Mouse (Mus musculus): ENCODE measurements at regions not wholly inside any gene's neighbourhood (a gene's known extent, or its start where the extent isn't known, plus 50 kb on each side); places are given as distances from the start of the nearest gene placed in this dataset.

- Histone ChIP-seq H3K27ac (ENCODE audit: insufficient read depth, low read length) (no peak overlapping the region), H3K4me1 (ENCODE audit: control insufficient read depth, insufficient read depth, low read length) (peaks cover 2% of the 10 kb centered on the region), H3K36me3 (ENCODE audit: control insufficient read depth, insufficient read depth, low read length, poor library complexity, severe bottlenecking) (no peaks in the 10 kb centered on the region), H3K4me3 (ENCODE audit: low read depth, low read length) (no peak overlapping the region), H3K9me3 (replicated peaks; ENCODE audit: control insufficient read depth, insufficient read depth, low read length, poor library complexity, severe bottlenecking) (no peaks in the 10 kb centered on the region; the same call in 1 of the 2 replicates), H3K9ac (ENCODE audit: low read depth, poor library complexity, severe bottlenecking) (no peak overlapping the region), H3K27me3 (ENCODE audit: control insufficient read depth, insufficient read depth, low read length, poor library complexity, severe bottlenecking) (no peaks in the 10 kb centered on the region)
- TF ChIP-seq POLR2A (IDR thresholded peaks at IDR 0.05; ENCODE audit: insufficient read depth, low read length) = no peak
- no peak for TF ChIP-seq CTCF (IDR thresholded peaks at IDR 0.05; ENCODE audit: low read depth, low read length)
- no peak for TF ChIP-seq EP300 (IDR thresholded peaks at IDR 0.05; ENCODE audit: insufficient read depth, low read depth, low read length)
Measured at GRCm38 (mm10) chr1:75656592-75656991, 110.5 kb downstream of the Slc4a3 start.

DNA sequence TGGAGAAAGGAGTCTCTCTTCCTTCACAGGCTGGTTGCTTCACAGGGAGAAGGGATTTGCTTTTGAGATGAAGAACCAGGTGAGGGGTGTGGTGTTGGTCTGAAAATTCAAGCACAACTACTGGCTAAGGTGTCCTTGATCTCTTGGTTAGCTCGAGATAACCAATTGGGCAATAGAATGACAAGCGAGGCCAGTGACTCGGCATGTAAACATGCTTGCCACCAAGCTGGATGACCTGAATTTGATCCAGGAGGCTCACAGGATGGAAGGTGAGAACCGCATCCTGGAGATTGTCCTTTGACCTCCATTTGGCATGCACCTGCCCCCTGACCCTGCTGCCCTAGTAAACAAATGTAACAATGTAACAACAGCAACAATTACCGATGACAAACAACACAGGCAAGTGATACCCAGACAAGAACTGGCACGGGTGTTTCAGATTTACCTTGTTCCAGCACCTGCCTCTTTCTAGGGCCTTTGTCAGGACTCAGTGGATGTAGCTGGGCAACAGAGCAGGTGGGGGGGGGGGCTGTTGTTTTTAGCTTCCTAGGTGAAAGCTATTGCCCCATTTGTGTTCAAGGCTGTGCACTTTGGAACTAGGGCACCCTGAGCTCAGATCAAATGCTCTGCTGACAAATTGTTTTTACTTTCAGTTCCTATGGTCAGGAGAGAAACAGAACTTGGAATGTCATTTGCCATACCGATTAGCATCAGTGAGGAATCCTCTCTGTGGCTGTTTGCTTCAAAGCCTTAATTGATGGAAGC lies 114.5 kb downstream of the Slc4a3 start:
- Histone ChIP-seq H3K36me3 (ENCODE audit: control insufficient read depth, insufficient read depth, low read length, poor library complexity, severe bottlenecking) (no peaks in the 10 kb centered on the region), H3K4me3 (ENCODE audit: low read depth, low read length) (no peak overlapping the region), H3K27me3 (ENCODE audit: control insufficient read depth, insufficient read depth, low read length, poor library complexity, severe bottlenecking) (no peaks in the 10 kb centered on the region), H3K9me3 (replicated peaks; ENCODE audit: control insufficient read depth, insufficient read depth, low read length, poor library complexity, severe bottlenecking) (no peaks in the 10 kb centered on the region; the same call in 1 of the 2 replicates), H3K9ac (ENCODE audit: low read depth, poor library complexity, severe bottlenecking) (no peak overlapping the region), H3K27ac (ENCODE audit: insufficient read depth, low read length) (no peak overlapping the region), H3K4me1 (ENCODE audit: control insufficient read depth, insufficient read depth, low read length) (peaks cover 6% of the 10 kb centered on the region)
- no peak for TF ChIP-seq EP300 (IDR thresholded peaks at IDR 0.05; ENCODE audit: insufficient read depth, low read depth, low read length)
- TF ChIP-seq POLR2A (IDR thresholded peaks at IDR 0.05; ENCODE audit: insufficient read depth, low read length) = no peak
- no peak for TF ChIP-seq CTCF (IDR thresholded peaks at IDR 0.05; ENCODE audit: low read depth, low read length)

DNA sequence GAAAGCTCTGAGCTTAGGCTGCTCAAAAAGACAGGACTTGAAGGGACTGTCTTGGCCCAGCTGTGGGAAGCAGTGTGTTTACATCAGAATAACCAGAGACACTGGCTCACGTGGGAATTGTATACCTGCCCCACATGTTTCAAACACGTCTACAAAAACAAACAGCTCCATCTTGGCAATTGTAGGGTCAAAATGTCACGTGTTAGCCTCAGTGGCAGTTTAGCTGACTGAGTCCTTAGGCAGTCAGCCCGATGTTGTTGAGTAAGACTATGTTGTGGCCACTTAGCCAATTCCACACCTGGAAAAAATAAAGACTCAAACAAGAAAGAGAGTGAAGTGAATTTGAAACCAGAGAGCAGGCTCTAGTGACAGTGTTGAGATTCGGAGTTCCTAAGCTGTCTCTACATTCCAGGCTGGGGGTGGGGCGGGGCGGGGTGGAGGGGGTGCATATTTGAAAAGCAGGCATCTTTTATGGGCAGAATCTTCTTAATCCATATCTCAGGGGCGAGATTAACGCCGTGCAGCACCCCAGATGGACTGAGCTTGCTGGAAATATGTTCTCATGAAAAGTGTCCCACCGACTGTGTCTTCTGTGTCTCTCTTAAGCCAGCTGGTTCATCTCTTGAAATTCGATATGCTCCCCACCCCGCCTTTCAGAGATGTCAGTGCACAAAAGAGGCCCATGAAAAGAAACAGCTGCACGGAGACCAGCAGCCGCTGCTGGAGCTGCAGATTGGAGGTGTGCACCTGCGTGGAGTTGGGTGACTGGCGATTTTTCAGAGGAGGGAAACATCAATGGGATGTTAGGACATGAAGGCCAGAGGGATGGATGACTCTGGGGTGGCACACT lies 116.3 kb downstream of the Slc4a3 start:
- no peak for TF ChIP-seq CTCF (IDR thresholded peaks at IDR 0.05; ENCODE audit: low read depth, low read length)
- no peak for TF ChIP-seq POLR2A (IDR thresholded peaks at IDR 0.05; ENCODE audit: insufficient read depth, low read length)
- peak; percentile 73; the same call in 1 of the 2 replicates for TF ChIP-seq EP300 (IDR thresholded peaks at IDR 0.05; ENCODE audit: insufficient read depth, low read depth, low read length)
- H3K4me3 ChIP-seq (ENCODE audit: low read depth, low read length) = no peak overlapping the region
- H3K27ac ChIP-seq (ENCODE audit: insufficient read depth, low read length) = peak overlapping the region; percentile 65; the same call in 1 of the 2 replicates
- peaks cover 9% of the 10 kb centered on the region for H3K9me3 ChIP-seq (replicated peaks; ENCODE audit: control insufficient read depth, insufficient read depth, low read length, poor library complexity, severe bottlenecking)
- no peak overlapping the region for H3K9ac ChIP-seq (ENCODE audit: low read depth, poor library complexity, severe bottlenecking)
- no peaks in the 10 kb centered on the region for H3K36me3 ChIP-seq (ENCODE audit: control insufficient read depth, insufficient read depth, low read length, poor library complexity, severe bottlenecking)
- no peaks in the 10 kb centered on the region for H3K27me3 ChIP-seq (ENCODE audit: control insufficient read depth, insufficient read depth, low read length, poor library complexity, severe bottlenecking)
- H3K4me1 ChIP-seq (ENCODE audit: control insufficient read depth, insufficient read depth, low read length) = peaks cover 6% of the 10 kb centered on the region

- no peak overlapping the region for H3K4me3 ChIP-seq (ENCODE audit: low read depth, low read length)
- H3K27ac ChIP-seq (ENCODE audit: insufficient read depth, low read length) = 0 out of 2 replicates have a peak overlapping the region, but pooled peaks have one; percentile 3
- TF ChIP-seq POLR2A (IDR thresholded peaks at IDR 0.05; ENCODE audit: insufficient read depth, low read length) (no peak), CTCF (IDR thresholded peaks at IDR 0.05; ENCODE audit: low read depth, low read length) (no peak), EP300 (IDR thresholded peaks at IDR 0.05; ENCODE audit: insufficient read depth, low read depth, low read length) (no peak)
- H3K27me3 ChIP-seq (ENCODE audit: control insufficient read depth, insufficient read depth, low read length, poor library complexity, severe bottlenecking) = no peaks in the 10 kb centered on the region
- H3K9me3 ChIP-seq (replicated peaks; ENCODE audit: control insufficient read depth, insufficient read depth, low read length, poor library complexity, severe bottlenecking) = peaks cover 9% of the 10 kb centered on the region
- H3K9ac ChIP-seq (ENCODE audit: low read depth, poor library complexity, severe bottlenecking) = no peak overlapping the region
- no peaks in the 10 kb centered on the region for H3K36me3 ChIP-seq (ENCODE audit: control insufficient read depth, insufficient read depth, low read length, poor library complexity, severe bottlenecking)
- H3K4me1 ChIP-seq (ENCODE audit: control insufficient read depth, insufficient read depth, low read length) = peaks cover 7% of the 10 kb centered on the region
Measured at GRCm38 (mm10) chr1:75667736-75668269, 121.7 kb downstream of the Slc4a3 start.

- H3K27me3 ChIP-seq (ENCODE audit: control insufficient read depth, insufficient read depth, low read length, poor library complexity, severe bottlenecking) = no peaks in the 10 kb centered on the region
Measured at GRCm38 (mm10) chr1:75676295-75676694, 130.2 kb downstream of the Slc4a3 start.

More at GRCm38 (mm10) chr1:75676295-75676694, 130.2 kb downstream of the Slc4a3 start:
- no peak overlapping the region for H3K4me3 ChIP-seq (ENCODE audit: low read depth, low read length)
- H3K9me3 ChIP-seq (replicated peaks; ENCODE audit: control insufficient read depth, insufficient read depth, low read length, poor library complexity, severe bottlenecking) = 0 out of 2 replicates have a peak, but pooled peaks cover 2% of the 10 kb centered on the region
- H3K27ac ChIP-seq (ENCODE audit: insufficient read depth, low read length) = no peak overlapping the region
- no peaks in the 10 kb centered on the region for H3K4me1 ChIP-seq (ENCODE audit: control insufficient read depth, insufficient read depth, low read length)
- H3K36me3 ChIP-seq (ENCODE audit: control insufficient read depth, insufficient read depth, low read length, poor library complexity, severe bottlenecking) = no peaks in the 10 kb centered on the region
- no peak overlapping the region for H3K9ac ChIP-seq (ENCODE audit: low read depth, poor library complexity, severe bottlenecking)
- TF ChIP-seq CTCF (IDR thresholded peaks at IDR 0.05; ENCODE audit: low read depth, low read length) (no peak), POLR2A (IDR thresholded peaks at IDR 0.05; ENCODE audit: insufficient read depth, low read length) (no peak), EP300 (IDR thresholded peaks at IDR 0.05; ENCODE audit: insufficient read depth, low read depth, low read length) (no peak)
